Mouse (Mus musculus) heart, embryonic 16.5 days (tissue): ENCODE measurements around the gene Nfkbiz. TPM values are rescaled to one million over a fixed set of nuclear protein-coding genes. Genes with fewer than 3 reads are reported as not detected.

Experiments used
- ATAC-seq: fragments of 200-750 bp; cut with Nextera tagmentation; replicated peaks from 2 replicates; pipeline ENCODE4 v1.8.0; 2017; ENCODE audit warnings: moderate number of reproducible peaks; ENCODE audit not compliant: insufficient read depth, low FRiP score; ENCODE audit errors: extremely low read depth
- H3K27ac ChIP-seq: fragments of 300-500 bp; sonication (generic); 2 replicates; pipeline ENCODE4 v1.5.1; 2014; ENCODE audit warnings: mild to moderate bottlenecking, low read length, control low read depth, moderate library complexity
- H3K27me3 ChIP-seq: fragments of 300-500 bp; sonication (generic); 2 replicates; pipeline ENCODE4 v1.6.1; 2014; ENCODE audit warnings: low read length, mixed read lengths; ENCODE audit not compliant: control insufficient read depth, insufficient read depth
- H3K36me3 ChIP-seq: fragments of 300-500 bp; sonication (generic); 2 replicates; pipeline ENCODE4 v1.6.1; 2014; ENCODE audit not compliant: control insufficient read depth, insufficient read depth
- H3K4me1 ChIP-seq: fragments of 300-500 bp; sonication (generic); 2 replicates; pipeline ENCODE4 v1.6.1; 2014; ENCODE audit warnings: low read length, mixed read lengths; ENCODE audit not compliant: control insufficient read depth, insufficient read depth
- H3K4me2 ChIP-seq: fragments of 300-500 bp; sonication (generic); 2 replicates; pipeline ENCODE4 v1.6.1; 2014; ENCODE audit warnings: low read depth, mild to moderate bottlenecking, control low read depth, low read length
- H3K4me3 ChIP-seq: fragments of 300-500 bp; sonication (generic); 2 replicates; pipeline ENCODE4 v1.5.1; 2014; ENCODE audit warnings: mild to moderate bottlenecking, control low read depth, low read length
- H3K9ac ChIP-seq: fragments of 300-500 bp; sonication (generic); 2 replicates; pipeline ENCODE4 v1.6.1; 2014; ENCODE audit warnings: low read length, control low read depth
- H3K9me3 ChIP-seq: fragments of 300-500 bp; sonication (generic); replicated peaks from 2 replicates; pipeline ENCODE4 v1.6.1; 2016; ENCODE audit warnings: low read length; ENCODE audit not compliant: control insufficient read depth
- WGBS: fragments of 180-500 bp; shearing (Covaris S2); extraction: QIAGEN DNeasy Blood & Tissue Kit; methylation state at CpG from one replicate; pipeline ENCODE4 v1.1.7; 2014; 5-methylcytosine and 5-hydroxymethylcytosine counted together
- polyA plus RNA-seq: library from polyadenylated mRNA; unstranded; fragments of >200 nt; fragmentation: Nextera tagmentation; extraction: Ambion mirVana; gene quantifications from 2 replicates; pipeline ENCODE4 v1.2.1, GENCODE M21; 2015

The Nfkbiz gene
- polyA plus RNA-seq, 1 experiment from 2014 or later, result 2.9 TPM

GRCm38 (mm10) chr16:55858465-55858864 is 19.8 kb upstream of the Nfkbiz start:
- no peak for ATAC-seq
- Histone ChIP-seq H3K4me1 (no peaks in the 10 kb centered on the region), H3K36me3 (peaks cover 2% of the 10 kb centered on the region; the same call in 1 of the 2 replicates), H3K27ac (no peak overlapping the region), H3K4me3 (no peak overlapping the region), H3K4me2 (no peak overlapping the region), H3K9ac (no peak overlapping the region), H3K9me3 (no peaks in the 10 kb centered on the region), H3K27me3 (no peaks in the 10 kb centered on the region)
- WGBS, result 64% methylated on average over 6 of the region's 6 CpGs

GRCm38 (mm10) chr16:55852943-55853727 is 14.4 kb upstream of the Nfkbiz start:
- Histone ChIP-seq H3K27ac (no peak overlapping the region), H3K9me3 (no peaks in the 10 kb centered on the region), H3K4me3 (no peak overlapping the region), H3K27me3 (no peaks in the 10 kb centered on the region), H3K4me1 (no peaks in the 10 kb centered on the region), H3K4me2 (no peak overlapping the region), H3K36me3 (peaks cover 2% of the 10 kb centered on the region; the same call in 1 of the 2 replicates), H3K9ac (no peak overlapping the region)
- 56% methylated on average over 19 of the region's 19 CpGs for WGBS
- ATAC-seq, result no peak

- Histone ChIP-seq H3K9me3 (no peaks in the 10 kb centered on the region), H3K9ac (no peak overlapping the region), H3K4me3 (no peak overlapping the region), H3K27me3 (no peaks in the 10 kb centered on the region), H3K4me1 (no peaks in the 10 kb centered on the region), H3K36me3 (peaks cover 2% of the 10 kb centered on the region; the same call in 1 of the 2 replicates), H3K4me2 (no peak overlapping the region), H3K27ac (no peak overlapping the region)
- ATAC-seq, result no peak
- 65% methylated on average over 4 of the region's 4 CpGs for WGBS
Measured at GRCm38 (mm10) chr16:55852515-55852914, 13.8 kb upstream of the Nfkbiz start.

- no peaks in the 10 kb centered on the region for H3K27me3 ChIP-seq
- H3K4me2 ChIP-seq, result no peak overlapping the region
- no peaks in the 10 kb centered on the region for H3K36me3 ChIP-seq
- no peak overlapping the region for H3K9ac ChIP-seq
- H3K4me1 ChIP-seq, result no peaks in the 10 kb centered on the region
- no peaks in the 10 kb centered on the region for H3K9me3 ChIP-seq
- no peak overlapping the region for H3K4me3 ChIP-seq
- no peak for ATAC-seq
- 82% methylated on average over 3 of the region's 3 CpGs for WGBS
- no peak overlapping the region for H3K27ac ChIP-seq
Measured at GRCm38 (mm10) chr16:55850485-55850884, 11.8 kb upstream of the Nfkbiz start.

GRCm38 (mm10) chr16:55847679-55848078 is 9.0 kb upstream of the Nfkbiz start:
- Histone ChIP-seq H3K27ac (no peak overlapping the region), H3K4me1 (no peaks in the 10 kb centered on the region), H3K27me3 (no peaks in the 10 kb centered on the region), H3K4me2 (no peak overlapping the region), H3K9me3 (no peaks in the 10 kb centered on the region), H3K9ac (no peak overlapping the region), H3K36me3 (peaks cover 9% of the 10 kb centered on the region; the same call in 1 of the 2 replicates), H3K4me3 (no peak overlapping the region)
- no peak for ATAC-seq
- WGBS, result 76% methylated on average over 8 of the region's 8 CpGs

GRCm38 (mm10) chr16:55844847-55845246 is 6.1 kb upstream of the Nfkbiz start:
- Histone ChIP-seq H3K9ac (no peak overlapping the region), H3K27me3 (no peaks in the 10 kb centered on the region), H3K27ac (no peak overlapping the region), H3K4me2 (no peak overlapping the region), H3K36me3 (peaks cover 9% of the 10 kb centered on the region; the same call in 1 of the 2 replicates), H3K9me3 (no peaks in the 10 kb centered on the region), H3K4me1 (no peaks in the 10 kb centered on the region), H3K4me3 (no peak overlapping the region)
- 89% methylated on average over 3 of the region's 3 CpGs for whole genome bisulfite sequencing
- no peak for ATAC-seq

GRCm38 (mm10) chr16:55843919-55844318 is 5.2 kb upstream of the Nfkbiz start:
- Histone ChIP-seq H3K27me3 (no peaks in the 10 kb centered on the region), H3K9me3 (no peaks in the 10 kb centered on the region), H3K36me3 (peaks cover 9% of the 10 kb centered on the region; the same call in 1 of the 2 replicates), H3K4me2 (no peak overlapping the region), H3K27ac (no peak overlapping the region), H3K9ac (no peak overlapping the region), H3K4me3 (no peak overlapping the region), H3K4me1 (no peaks in the 10 kb centered on the region)
- ATAC-seq, result no peak
- WGBS, result 92% methylated on average over 12 of the region's 12 CpGs

GRCm38 (mm10) chr16:55843134-55843533 is 4.4 kb upstream of the Nfkbiz start:
- Histone ChIP-seq H3K27me3 (no peaks in the 10 kb centered on the region), H3K27ac (no peak overlapping the region), H3K4me1 (peaks cover 1% of the 10 kb centered on the region), H3K9me3 (no peaks in the 10 kb centered on the region), H3K4me2 (no peak overlapping the region), H3K4me3 (no peak overlapping the region), H3K36me3 (peaks cover 9% of the 10 kb centered on the region; the same call in 1 of the 2 replicates), H3K9ac (no peak overlapping the region)
- no peak for ATAC-seq
- WGBS, result 76% methylated on average over 5 of the region's 5 CpGs

GRCm38 (mm10) chr16:55841506-55841905 is 2.8 kb upstream of the Nfkbiz start:
- no peak for ATAC-seq

More at GRCm38 (mm10) chr16:55841506-55841905, 2.8 kb upstream of the Nfkbiz start:
- H3K27me3 ChIP-seq, result no peaks in the 10 kb centered on the region
- peaks cover 8% of the 10 kb centered on the region for H3K4me1 ChIP-seq
- WGBS, result 84% methylated on average over 6 of the region's 6 CpGs
- H3K9ac ChIP-seq, result no peak overlapping the region
- H3K9me3 ChIP-seq, result no peaks in the 10 kb centered on the region
- no peak overlapping the region for H3K4me2 ChIP-seq
- H3K4me3 ChIP-seq, result no peak overlapping the region
- peaks cover 9% of the 10 kb centered on the region; the same call in 1 of the 2 replicates for H3K36me3 ChIP-seq
- no peak overlapping the region for H3K27ac ChIP-seq
